Mouse (Mus musculus): Measurements from ENCODE around the gene Thpo.

The Thpo gene

GRCm38 (mm10) chr16:20703699-20704400, 30.5 kb downstream of the Thpo start:
- no peak for DNase-seq (ENCODE audit: extremely low spot score)

GRCm38 (mm10) chr16:20703071-20703470, 31.2 kb downstream of the Thpo start:
- DNase-seq (ENCODE audit: extremely low spot score) = no peak

GRCm38 (mm10) chr16:20702522-20702893, 31.8 kb downstream of the Thpo start:
- DNase-seq (ENCODE audit: extremely low spot score) = peak; percentile 82

GRCm38 (mm10) chr16:20701729-20702521, 32.4 kb downstream of the Thpo start:
- peak; percentile 32 for DNase-seq (ENCODE audit: extremely low spot score)

GRCm38 (mm10) chr16:20701316-20701715, 33.0 kb downstream of the Thpo start:
- DNase-seq (ENCODE audit: extremely low spot score) = no peak

- no peak for DNase-seq (ENCODE audit: extremely low spot score)
Observed at GRCm38 (mm10) chr16:20700036-20700435, 34.3 kb downstream of the Thpo start.

- DNase-seq (ENCODE audit: extremely low spot score) = no peak
Observed at GRCm38 (mm10) chr16:20699266-20699665, 35.0 kb downstream of the Thpo start.

- peak; percentile 77 for DNase-seq (ENCODE audit: extremely low spot score)
Observed at GRCm38 (mm10) chr16:20695622-20696323, 38.5 kb downstream of the Thpo start.

GRCm38 (mm10) chr16:20694781-20695180, 39.5 kb downstream of the Thpo start:
- no peak for DNase-seq (ENCODE audit: extremely low spot score)

GRCm38 (mm10) chr16:20693111-20693701, 41.1 kb downstream of the Thpo start, which contains the start of gene Fam131a:
Gene Fam131a, plus strand, starts transcription at chr16:20693241.
- DNase-seq (ENCODE audit: extremely low spot score) = peak; percentile 97

GRCm38 (mm10) chr16:20692241-20692965, 41.9 kb downstream of the Thpo start:
- peak; percentile 24 for DNase-seq (ENCODE audit: extremely low spot score)

- DNase-seq (ENCODE audit: extremely low spot score) = no peak
Observed at GRCm38 (mm10) chr16:20691617-20692016, 42.7 kb downstream of the Thpo start.

- DNase-seq (ENCODE audit: extremely low spot score) = no peak
Observed at GRCm38 (mm10) chr16:20690774-20691173, 43.5 kb downstream of the Thpo start.

- DNase-seq (ENCODE audit: extremely low spot score) = no peak
Observed at GRCm38 (mm10) chr16:20677974-20678675, 56.2 kb downstream of the Thpo start.

- DNase-seq (ENCODE audit: extremely low spot score) = no peak
Observed at GRCm38 (mm10) chr16:20677380-20677779, 56.9 kb downstream of the Thpo start.

- DNase-seq (ENCODE audit: extremely low spot score) = no peak
Observed at GRCm38 (mm10) chr16:20676702-20677101, 57.6 kb downstream of the Thpo start.

- DNase-seq (ENCODE audit: extremely low spot score) = no peak
Observed at GRCm38 (mm10) chr16:20675213-20675612, 59.1 kb downstream of the Thpo start.
